Mouse (Mus musculus) 416B (cell line): Measurements from ENCODE around the gene Pik3r2.

Experiments used
- DNase-seq: peaks from one replicate; pipeline ENCODE4 v3.0.0; 2011; ENCODE audit warnings: low read depth

Gene Pik3r2

GRCm38 (mm10) chr8:70772890-70773289 is 3.6 kb downstream of the Pik3r2 start:
- no peak for DNase-seq

GRCm38 (mm10) chr8:70772075-70772474 is 4.4 kb downstream of the Pik3r2 start:
- no peak for DNase-seq

GRCm38 (mm10) chr8:70771217-70771616 is 5.3 kb downstream of the Pik3r2 start:
- DNase-seq, result no peak

- DNase-seq, result no peak
Measured at GRCm38 (mm10) chr8:70770748-70771147, 5.8 kb downstream of the Pik3r2 start.

- DNase-seq, result no peak
Measured at GRCm38 (mm10) chr8:70769858-70770257, 6.7 kb downstream of the Pik3r2 start.

GRCm38 (mm10) chr8:70769359-70769758 is 7.2 kb downstream of the Pik3r2 start:
- DNase-seq, result peak; percentile 92

- no peak for DNase-seq
Measured at GRCm38 (mm10) chr8:70768956-70769355, 7.6 kb downstream of the Pik3r2 start.

- no peak for DNase-seq
Measured at GRCm38 (mm10) chr8:70768231-70768776, 8.2 kb downstream of the Pik3r2 start.

GRCm38 (mm10) chr8:70767503-70767902 is 9.0 kb downstream of the Pik3r2 start:
- no peak for DNase-seq

GRCm38 (mm10) chr8:70766571-70767440 is 9.7 kb downstream of the Pik3r2 start:
- DNase-seq, result no peak

GRCm38 (mm10) chr8:70765838-70766570 is 10.5 kb downstream of the Pik3r2 start:
- no peak for DNase-seq

- DNase-seq, result no peak
Measured at GRCm38 (mm10) chr8:70765329-70765728, 11.2 kb downstream of the Pik3r2 start.

- DNase-seq, result no peak
Measured at GRCm38 (mm10) chr8:70764676-70765075, 11.8 kb downstream of the Pik3r2 start.

- DNase-seq, result no peak
Measured at GRCm38 (mm10) chr8:70764026-70764425, 12.5 kb downstream of the Pik3r2 start.

GRCm38 (mm10) chr8:70763354-70763753 is 13.2 kb downstream of the Pik3r2 start:
- DNase-seq, result peak; percentile 67

- peak; percentile 54 for DNase-seq
Measured at GRCm38 (mm10) chr8:70762118-70762517, 14.4 kb downstream of the Pik3r2 start.

- DNase-seq, result peak; percentile 99
Measured at GRCm38 (mm10) chr8:70760775-70761406, 15.6 kb downstream of the Pik3r2 start, which contains the start of gene Mpv17l2. Gene Mpv17l2 (minus strand): TSS chr8:70760946.

GRCm38 (mm10) chr8:70760350-70760749 is 16.2 kb downstream of the Pik3r2 start:
- peak; percentile 41 for DNase-seq

- DNase-seq, result peak; percentile 38
Measured at GRCm38 (mm10) chr8:70758616-70759561, 17.6 kb downstream of the Pik3r2 start.

GRCm38 (mm10) chr8:70758308-70758615 is 18.3 kb downstream of the Pik3r2 start:
- no peak for DNase-seq
